Mouse (Mus musculus): ENCODE data around the gene Keap1. TPM values are rescaled to one million over a fixed set of nuclear protein-coding genes. Genes with fewer than 3 reads are reported as not detected.
"Not testable (repeated sequence)": the region's sequence is repeated elsewhere in the genome, so short reads cannot be mapped to it uniquely, and the experiment has no call there.

Keap1 gene
- polyA plus RNA-seq, 1 experiment from 2014 or later, result 61.6 TPM

DNA sequence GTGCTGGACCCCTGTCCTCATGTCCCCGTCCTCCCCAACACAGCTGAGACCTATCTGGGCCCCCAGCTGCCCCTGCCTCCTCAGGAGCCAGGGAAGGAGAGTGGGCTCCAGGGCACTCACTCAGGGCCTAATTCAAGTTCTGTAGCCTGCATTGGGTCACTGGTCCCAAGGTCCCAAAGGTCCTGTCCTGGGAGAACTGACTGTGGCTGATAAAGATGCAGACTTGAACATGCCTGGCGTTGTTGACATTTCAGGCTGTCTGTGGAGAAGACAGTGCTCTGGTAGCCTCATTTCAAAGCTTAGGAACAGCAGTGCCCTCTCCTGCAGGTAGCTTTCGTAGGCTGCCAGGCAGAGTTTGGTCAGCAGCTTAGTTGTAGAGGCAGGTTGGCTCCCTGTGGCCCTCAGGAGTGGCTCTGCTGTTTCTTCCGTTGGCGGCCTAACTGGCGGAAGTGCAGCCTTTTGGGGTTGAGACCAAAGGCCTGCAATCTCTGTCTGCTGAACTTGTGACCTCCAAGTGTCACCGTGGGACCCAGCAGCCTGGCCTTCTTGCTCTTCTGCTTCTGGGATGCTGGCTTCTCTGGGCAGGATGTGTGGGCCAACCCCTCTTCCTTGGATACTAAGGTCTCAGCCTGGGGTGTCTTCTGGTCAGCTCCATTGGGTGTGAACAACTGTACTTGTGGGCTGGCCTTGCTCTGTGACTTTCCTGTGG, 34.5 kb upstream of the Keap1 start:
- H3K9ac ChIP-seq, result no peak overlapping the region
- H3K27ac ChIP-seq, result no peak overlapping the region
- ATAC-seq (ENCODE audit: insufficient read depth, low FRiP score, low read depth), result no peak
- no peak overlapping the region for H3K4me2 ChIP-seq
- 81% methylated on average over 7 of the region's 7 CpGs for WGBS
- H3K4me3 ChIP-seq (replicated peaks), result no peak overlapping the region
- H3K4me1 ChIP-seq, result no peaks in the 10 kb centered on the region
- H3K9me3 ChIP-seq, result no peaks in the 10 kb centered on the region
- peaks cover 69% of the 10 kb centered on the region for H3K36me3 ChIP-seq
- H3K27me3 ChIP-seq (replicated peaks), result no peaks in the 10 kb centered on the region

DNA sequence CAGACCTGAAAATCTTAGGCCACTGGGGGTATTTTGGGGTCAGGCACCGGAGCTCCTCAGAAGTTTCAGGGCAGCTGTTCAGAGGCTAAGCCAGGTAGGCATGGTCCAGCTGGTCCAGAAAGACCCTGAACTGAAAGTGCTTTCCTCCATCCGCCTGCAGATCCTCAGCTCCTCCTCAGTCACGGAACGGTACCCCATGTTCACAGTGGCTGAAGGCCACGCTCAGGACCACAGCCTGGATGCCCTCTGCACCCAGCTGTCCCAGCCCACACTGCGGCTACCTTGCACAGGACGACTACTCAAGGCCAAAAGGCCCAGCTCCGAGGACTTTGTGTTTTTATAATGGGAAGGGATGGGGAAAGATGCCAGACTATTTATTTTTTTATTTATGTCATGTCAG, 33.9 kb upstream of the Keap1 start:
- H3K4me3 ChIP-seq (replicated peaks), result no peak overlapping the region
- no peak overlapping the region for H3K4me2 ChIP-seq
- H3K36me3 ChIP-seq, result peaks cover 74% of the 10 kb centered on the region
- ATAC-seq (ENCODE audit: insufficient read depth, low FRiP score, low read depth), result no peak
- 83% methylated on average over 8 of the region's 8 CpGs for WGBS
- no peak overlapping the region for H3K9ac ChIP-seq
- H3K27me3 ChIP-seq (replicated peaks), result no peaks in the 10 kb centered on the region
- no peaks in the 10 kb centered on the region for H3K4me1 ChIP-seq
- no peaks in the 10 kb centered on the region for H3K9me3 ChIP-seq
- H3K27ac ChIP-seq, result no peak overlapping the region

DNA sequence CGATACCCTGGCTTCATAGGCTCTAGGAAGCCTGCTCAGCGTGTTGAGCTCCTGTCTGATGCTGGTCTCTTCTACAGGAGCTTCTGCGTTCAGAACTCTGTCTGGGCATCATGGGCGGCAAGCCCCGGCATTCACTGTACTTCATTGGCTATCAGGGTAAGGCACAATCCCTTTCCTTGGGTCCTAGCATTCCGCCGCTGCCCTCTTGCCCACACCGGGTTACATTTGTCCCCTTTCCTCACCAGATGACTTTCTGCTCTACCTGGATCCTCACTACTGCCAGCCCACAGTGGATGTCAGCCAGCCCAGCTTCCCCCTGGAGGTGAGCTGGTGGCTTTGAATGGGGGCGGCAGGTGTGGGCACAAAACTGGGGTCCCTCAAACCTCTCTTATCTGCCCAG, 33.2 kb upstream of the Keap1 start:
- H3K4me1 ChIP-seq, result no peaks in the 10 kb centered on the region
- no peaks in the 10 kb centered on the region for H3K9me3 ChIP-seq
- no peak overlapping the region for H3K27ac ChIP-seq
- no peak overlapping the region for H3K4me3 ChIP-seq (replicated peaks)
- H3K36me3 ChIP-seq, result peaks cover 69% of the 10 kb centered on the region
- no peaks in the 10 kb centered on the region for H3K27me3 ChIP-seq (replicated peaks)
- ATAC-seq (ENCODE audit: insufficient read depth, low FRiP score, low read depth), result no peak
- H3K4me2 ChIP-seq, result no peak overlapping the region
- WGBS, result 87% methylated on average over 9 of the region's 9 CpGs
- H3K9ac ChIP-seq, result no peak overlapping the region

DNA sequence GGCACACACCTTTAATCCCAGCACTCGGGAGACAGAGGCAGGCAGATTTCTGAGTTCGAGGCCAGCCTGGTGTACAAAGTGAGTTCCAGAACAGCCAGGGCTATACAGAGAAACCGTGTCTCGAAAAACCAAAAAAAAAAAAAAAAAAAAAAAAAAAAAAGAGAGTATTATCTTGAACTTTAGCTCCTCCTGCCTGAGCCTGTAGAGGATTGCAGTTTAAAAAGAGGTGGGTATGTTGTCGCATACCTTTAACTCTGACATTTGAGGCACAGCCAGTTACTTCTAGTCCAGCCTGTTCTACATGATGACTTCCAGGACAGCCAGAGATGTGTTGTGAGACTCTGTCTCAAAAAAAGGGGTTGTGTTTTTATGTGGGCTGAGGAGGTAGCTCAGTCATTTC, 30.4 kb upstream of the Keap1 start:
- 70% methylated on average over 5 of the region's 5 CpGs for WGBS
- not testable (repeated sequence) for H3K9ac ChIP-seq; H3K27me3 ChIP-seq (replicated peaks); H3K27ac ChIP-seq; ATAC-seq (ENCODE audit: insufficient read depth, low FRiP score, low read depth); H3K4me3 ChIP-seq (replicated peaks); H3K4me2 ChIP-seq; H3K9me3 ChIP-seq
- H3K36me3 ChIP-seq, result peaks cover 53% of the 10 kb centered on the region
- H3K4me1 ChIP-seq, result peaks cover 15% of the 10 kb centered on the region

DNA sequence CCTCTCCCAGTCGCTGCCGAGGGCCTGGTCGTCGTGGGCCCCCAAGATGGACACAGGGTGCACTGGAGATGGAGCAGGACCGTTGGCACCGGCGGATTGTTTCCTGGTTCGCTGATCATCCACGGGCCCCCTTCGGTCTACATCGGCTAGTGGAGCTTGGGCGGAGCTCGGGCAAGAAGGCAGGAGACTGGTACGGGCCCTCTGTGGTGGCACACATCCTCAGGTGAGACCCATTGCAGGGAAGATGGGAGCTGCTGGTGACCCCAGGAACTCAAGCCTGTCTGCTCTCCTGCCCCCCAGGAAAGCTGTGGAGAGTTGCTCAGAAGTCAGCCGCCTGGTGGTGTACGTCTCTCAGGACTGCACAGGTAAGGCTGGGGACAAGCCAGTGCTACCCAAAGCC, 29.1 kb upstream of the Keap1 start:
- peaks cover 42% of the 10 kb centered on the region for H3K36me3 ChIP-seq

DNA sequence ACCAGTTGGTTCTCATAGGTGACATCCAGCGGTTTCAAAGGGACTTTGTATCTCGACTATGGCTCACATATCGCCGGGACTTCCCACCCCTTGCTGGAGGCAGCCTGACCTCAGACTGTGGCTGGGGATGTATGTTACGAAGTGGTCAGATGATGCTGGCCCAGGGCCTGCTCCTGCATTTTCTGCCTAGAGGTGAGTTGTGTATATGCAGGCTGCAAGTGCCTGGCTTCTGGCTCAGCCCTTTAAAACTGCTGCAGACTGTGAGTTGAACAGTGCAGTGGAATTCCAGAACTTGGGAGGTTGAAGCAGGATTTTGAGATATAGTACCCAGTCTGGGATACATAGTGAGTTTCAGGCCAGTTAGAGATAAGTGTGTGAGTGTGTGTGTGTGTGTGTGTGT, 27.7 kb upstream of the Keap1 start:
- no peaks in the 10 kb centered on the region for H3K27me3 ChIP-seq (replicated peaks)
- H3K36me3 ChIP-seq, result peaks cover 29% of the 10 kb centered on the region
- H3K27ac ChIP-seq, result no peak overlapping the region
- 86% methylated on average over 5 of the region's 5 CpGs for WGBS
- H3K4me2 ChIP-seq, result peak overlapping the region; percentile 62; the same call in 1 of the 2 replicates
- peak overlapping the region; percentile 88; the same call in 1 of the 2 replicates for H3K4me3 ChIP-seq (replicated peaks)
- H3K9me3 ChIP-seq, result no peaks in the 10 kb centered on the region
- no peak overlapping the region for H3K9ac ChIP-seq
- H3K4me1 ChIP-seq, result peaks cover 19% of the 10 kb centered on the region
- ATAC-seq (ENCODE audit: insufficient read depth, low FRiP score, low read depth), result no peak

More for the DNA sequence above, 29.1 kb upstream of the Keap1 start:
- Histone ChIP-seq H3K27me3 (replicated peaks) (no peaks in the 10 kb centered on the region), H3K9ac (no peak overlapping the region), H3K27ac (no peak overlapping the region), H3K4me1 (peaks cover 19% of the 10 kb centered on the region), H3K4me3 (replicated peaks) (no peak overlapping the region), H3K4me2 (no peak overlapping the region), H3K9me3 (no peaks in the 10 kb centered on the region)
- no peak for ATAC-seq (ENCODE audit: insufficient read depth, low FRiP score, low read depth)
- WGBS, result 93% methylated on average over 16 of the region's 16 CpGs

DNA sequence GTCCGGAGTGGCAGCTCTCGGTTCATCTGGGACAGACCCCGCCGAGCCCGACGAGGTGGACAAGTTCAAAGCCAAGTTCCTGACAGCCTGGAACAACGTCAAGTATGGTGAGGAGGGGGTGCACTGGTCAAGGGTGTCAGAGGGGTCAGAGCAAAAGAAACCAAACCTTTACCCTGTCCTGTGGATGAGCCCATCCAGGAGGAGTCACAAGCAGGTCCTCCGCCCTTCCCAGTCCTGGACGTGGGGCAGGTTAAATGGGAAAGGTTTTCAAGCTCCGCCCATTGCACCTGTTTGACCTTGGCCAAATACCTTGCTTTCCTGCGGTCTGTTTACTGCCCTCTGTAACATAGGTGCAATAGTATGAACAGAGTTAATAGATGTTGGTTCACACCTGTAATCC, 26.4 kb upstream of the Keap1 start:
- Histone ChIP-seq H3K36me3 (peaks cover 21% of the 10 kb centered on the region), H3K27ac (peak overlapping the region; percentile 83), H3K4me1 (peaks cover 19% of the 10 kb centered on the region), H3K9me3 (no peaks in the 10 kb centered on the region), H3K27me3 (replicated peaks) (no peaks in the 10 kb centered on the region), H3K9ac (peak overlapping the region; percentile 84), H3K4me3 (replicated peaks) (peak overlapping the region; percentile 88), H3K4me2 (peak overlapping the region; percentile 62)
- 4% methylated on average over 11 of the region's 11 CpGs for WGBS
- 0 out of 2 replicates have a peak, but pooled peaks have one; percentile 16 for ATAC-seq (ENCODE audit: insufficient read depth, low FRiP score, low read depth)

DNA sequence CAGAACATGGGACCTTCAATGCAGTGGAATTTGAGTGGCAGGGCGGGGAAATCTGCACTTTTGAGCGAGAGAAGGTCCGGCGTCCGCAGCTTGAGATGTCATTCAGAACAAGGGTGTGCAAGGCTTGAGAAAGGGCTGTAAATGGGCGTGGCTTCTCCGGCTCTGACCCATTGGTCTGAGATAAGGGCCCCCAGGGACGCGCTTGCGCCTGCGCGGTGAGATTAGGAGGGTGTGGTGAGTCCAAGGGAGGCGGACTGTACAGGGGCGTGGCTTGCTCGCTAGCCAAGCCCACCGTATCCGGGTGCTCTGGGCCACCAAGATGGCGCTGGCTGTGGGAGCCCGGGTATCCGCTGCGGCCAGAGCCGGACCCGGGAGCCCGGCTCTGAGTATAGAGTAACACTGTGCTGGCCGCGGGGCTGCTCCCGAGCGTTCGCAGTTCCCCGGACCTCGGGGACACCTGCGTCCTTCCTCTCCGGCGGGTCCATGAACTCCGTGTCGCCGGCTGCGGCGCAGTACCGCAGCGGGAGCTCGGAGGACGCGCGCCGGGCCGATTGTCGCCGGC, 25.9 kb upstream of the Keap1 start, which contains the start of gene Atg4d:
TSS of gene Atg4d (plus strand) at position 294 of the 562 bp plus-strand sequence.
- peak within 1 kb of the TSS; percentile 83 for H3K27ac ChIP-seq
- peak within 1 kb of the TSS; percentile 84 for H3K9ac ChIP-seq
- WGBS, result under 1% methylated on average over 49 of the region's 49 CpGs
- ATAC-seq (ENCODE audit: insufficient read depth, low FRiP score, low read depth), result peak; percentile 97
- peaks cover 19% of the 10 kb centered on the region for H3K4me1 ChIP-seq
- H3K9me3 ChIP-seq, result no peaks in the 10 kb centered on the region
- no peaks in the 10 kb centered on the region for H3K27me3 ChIP-seq (replicated peaks)
- peaks cover 18% of the 10 kb centered on the region for H3K36me3 ChIP-seq
- H3K4me3 ChIP-seq (replicated peaks), result peak within 1 kb of the TSS; percentile 88
- peak within 1 kb of the TSS; percentile 62 for H3K4me2 ChIP-seq

DNA sequence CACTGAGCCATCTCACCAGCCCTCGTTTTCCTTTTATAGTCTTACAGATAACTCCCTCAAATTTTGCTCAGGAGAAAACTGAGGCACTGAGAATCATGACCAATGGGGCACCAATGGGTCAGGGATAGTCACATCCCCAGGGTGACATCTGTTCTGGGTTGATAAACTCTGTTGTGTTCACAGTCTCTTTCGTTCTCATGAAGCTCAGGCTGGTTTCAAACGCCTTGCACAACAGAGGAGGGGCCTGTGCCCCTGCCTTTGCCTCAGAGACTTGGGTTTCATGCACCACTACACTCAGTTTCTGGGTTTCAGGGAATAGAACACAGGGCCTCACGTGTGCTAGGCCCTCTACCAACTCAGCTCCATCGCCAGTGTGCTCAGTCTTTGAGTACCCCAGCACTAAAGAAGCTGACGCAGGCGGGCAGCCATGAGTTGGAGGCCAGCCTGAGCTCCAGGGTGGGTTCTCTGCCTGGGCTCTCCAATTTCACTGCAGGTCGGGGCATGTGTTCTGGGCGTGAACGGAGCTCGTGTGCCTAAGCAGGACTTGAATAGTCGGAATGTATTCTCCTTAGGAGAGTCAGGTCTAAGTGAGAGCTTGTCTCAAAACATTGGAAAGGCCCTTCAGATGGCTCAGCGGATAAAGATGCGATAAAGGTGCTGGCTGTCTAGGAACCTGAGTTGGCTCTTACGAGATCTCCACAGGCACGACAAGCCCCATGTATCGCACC, 25.3 kb upstream of the Keap1 start:
- Histone ChIP-seq H3K4me3 (replicated peaks) (peak overlapping the region; percentile 88), H3K9ac (no peak overlapping the region), H3K4me2 (peak overlapping the region; percentile 62), H3K9me3 (no peaks in the 10 kb centered on the region), H3K36me3 (peaks cover 18% of the 10 kb centered on the region), H3K27ac (peak overlapping the region; percentile 83), H3K27me3 (replicated peaks) (no peaks in the 10 kb centered on the region), H3K4me1 (peaks cover 19% of the 10 kb centered on the region)
- peak; percentile 46 for ATAC-seq (ENCODE audit: insufficient read depth, low FRiP score, low read depth)
- WGBS, result 15% methylated on average over 17 of the region's 17 CpGs

DNA sequence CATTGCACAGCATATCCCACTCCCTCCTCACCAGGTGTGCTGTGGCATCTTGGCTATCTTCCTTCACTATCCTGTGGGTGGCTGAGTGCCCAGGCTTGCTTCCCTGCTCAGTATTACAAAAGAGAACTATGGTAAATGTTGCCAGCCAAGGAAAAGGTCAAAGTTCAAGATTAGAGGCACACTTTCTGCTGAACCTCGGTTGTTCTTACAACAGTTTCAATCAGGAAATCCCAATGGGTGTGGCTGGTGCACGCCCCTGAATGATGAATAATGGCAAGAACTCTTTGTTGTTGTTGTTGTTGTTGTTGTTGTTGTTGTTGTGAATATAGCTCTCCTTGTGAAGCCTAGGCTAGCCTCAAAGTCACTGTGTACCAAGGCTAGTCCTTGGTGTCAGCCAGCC, 22.7 kb upstream of the Keap1 start:
- no peaks in the 10 kb centered on the region for H3K9me3 ChIP-seq
- H3K4me3 ChIP-seq (replicated peaks), result no peak overlapping the region
- ATAC-seq (ENCODE audit: insufficient read depth, low FRiP score, low read depth), result no peak
- no peaks in the 10 kb centered on the region for H3K27me3 ChIP-seq (replicated peaks)
- no peak overlapping the region for H3K9ac ChIP-seq
- 41% methylated on average over 2 of the region's 2 CpGs for WGBS
- H3K27ac ChIP-seq, result no peak overlapping the region
- peaks cover 1% of the 10 kb centered on the region; the same call in 1 of the 2 replicates for H3K36me3 ChIP-seq
- H3K4me2 ChIP-seq, result no peak overlapping the region
- H3K4me1 ChIP-seq, result peaks cover 18% of the 10 kb centered on the region

DNA sequence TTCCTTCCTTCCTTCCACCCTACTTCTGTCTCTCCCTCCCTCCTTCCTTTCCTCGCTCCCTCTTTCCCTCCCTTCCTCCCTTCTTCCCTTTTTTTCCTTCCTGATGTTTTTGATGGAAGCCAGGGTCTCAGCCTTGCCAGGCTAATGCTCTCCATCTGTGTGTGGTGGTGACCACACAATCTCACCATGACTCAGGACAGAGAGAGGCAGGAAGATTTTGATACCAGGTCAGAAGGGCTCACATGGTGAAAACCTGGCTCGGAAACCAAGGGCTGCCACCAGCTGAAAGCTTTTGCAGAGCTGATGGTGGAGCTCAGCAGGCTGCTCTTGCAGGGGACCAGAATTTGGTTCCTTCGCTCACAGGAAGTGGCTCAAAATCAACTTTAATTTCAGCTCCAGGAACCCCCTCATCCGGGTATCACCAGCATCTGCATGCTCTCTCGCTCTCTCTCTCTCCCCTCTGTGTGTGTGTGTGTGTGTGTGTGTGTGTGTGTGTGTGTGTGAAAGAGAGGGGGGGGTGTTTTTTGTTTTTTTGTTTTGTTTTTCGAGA, 21.4 kb upstream of the Keap1 start:
- no peaks in the 10 kb centered on the region for H3K36me3 ChIP-seq
- no peak for ATAC-seq (ENCODE audit: insufficient read depth, low FRiP score, low read depth)

DNA sequence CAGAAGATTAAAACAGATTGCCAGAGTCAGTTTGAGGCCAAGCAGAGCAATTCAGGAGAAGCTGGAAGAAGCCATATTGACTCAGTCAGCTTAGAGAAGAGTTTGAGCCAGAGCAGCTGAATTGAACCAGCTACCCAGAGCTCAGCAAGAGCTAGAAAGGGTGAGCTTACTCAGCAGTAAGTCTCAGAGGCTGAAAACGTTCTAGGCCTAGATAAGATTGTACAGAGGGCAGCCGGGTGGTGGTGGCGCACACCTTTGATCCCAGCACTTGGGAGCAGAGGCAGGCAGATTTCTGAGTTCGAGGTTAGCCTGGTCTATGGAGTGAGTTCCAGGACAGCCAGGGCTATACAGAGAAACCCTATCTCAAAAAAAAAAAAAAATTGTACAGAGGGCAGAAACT, 17.2 kb upstream of the Keap1 start:
- H3K4me3 ChIP-seq (replicated peaks); H3K27ac ChIP-seq; H3K4me1 ChIP-seq; H3K9ac ChIP-seq; H3K9me3 ChIP-seq; H3K4me2 ChIP-seq; H3K36me3 ChIP-seq; ATAC-seq (ENCODE audit: insufficient read depth, low FRiP score, low read depth): not testable (repeated sequence)
- H3K27me3 ChIP-seq (replicated peaks), result 0 out of 2 replicates have a peak, but pooled peaks cover 10% of the 10 kb centered on the region
- 75% methylated on average over 4 of the region's 4 CpGs for WGBS

More for the DNA sequence above, 21.4 kb upstream of the Keap1 start:
- 76% methylated on average over 6 of the region's 6 CpGs for WGBS
- no peaks in the 10 kb centered on the region for H3K9me3 ChIP-seq
- H3K27ac ChIP-seq, result no peak overlapping the region
- peaks cover 6% of the 10 kb centered on the region for H3K4me1 ChIP-seq
- H3K4me2 ChIP-seq, result no peak overlapping the region
- H3K9ac ChIP-seq, result no peak overlapping the region
- H3K27me3 ChIP-seq (replicated peaks), result no peaks in the 10 kb centered on the region
- H3K4me3 ChIP-seq (replicated peaks), result no peak overlapping the region
